21 mouse cellular contexts compared by ENCODE assay signal in genomic region chr15:89415282-89415681, GRCm38 (mm10). TPM values are rescaled to one million over a fixed set of nuclear protein-coding genes. Genes with fewer than 3 reads are reported as not detected.
DNase-seq lines count a peak whose midpoint lies in the region; ATAC-seq and TF ChIP-seq lines count a peak whose summit lies in the region.
"Had no signal": no experiment of that assay in that cellular context is flagged by ENCODE, and none has a peak within 500 bp of the region (broad histone marks: within the 10 kb centered on the region; RNA-seq: fewer than 3 reads in every experiment).

No protein-coding gene starts in this region.

- peak; percentile 64 for DNase-seq in gastrocnemius, adult 2 months
- no peak for DNase-seq in gastrocnemius, postnatal 25 days
- peak; percentile 7 for DNase-seq in Muller cell, postnatal 12 days (ENCODE audit: inconsistent ontology term)
- no peak for DNase-seq in adrenal gland, adult (ENCODE audit: inconsistent age in 2 of 2, low spot score in 1 of 2)
- DNase-seq in layer of hippocampus, adult 9-11 months: no peak
- DNase-seq: right cerebral cortex, postnatal 4 days; thymus, postnatal 36 days had no signal

- 0 out of 2 replicates have a peak, but pooled peaks cover 2% of the 10 kb centered on the region for H3K4me1 ChIP-seq in brown adipose tissue, adult 24 weeks (ENCODE audit: control insufficient read depth, insufficient read depth, insufficient read length, low read length)
- peaks cover 11% of the 10 kb centered on the region for H3K4me1 ChIP-seq in heart, embryonic 16.5 days (ENCODE audit: control insufficient read depth, insufficient read depth, low read length)
- H3K4me1 ChIP-seq: forebrain, embryonic 12.5 days; hindbrain, embryonic 15.5 days; lung, embryonic 15.5 days; midbrain, embryonic 13.5 days; neural tube, embryonic 15.5 days had no signal

- H3K27me3 ChIP-seq in heart, embryonic 16.5 days (ENCODE audit: control insufficient read depth, insufficient read depth, low read length): no peaks in the 10 kb centered on the region
- H3K27me3 ChIP-seq: forebrain, embryonic 12.5 days; hindbrain, embryonic 15.5 days; lung, embryonic 15.5 days; midbrain, embryonic 13.5 days; neural tube, embryonic 15.5 days had no signal

- peak; percentile 87 for ATAC-seq in heart, embryonic 16.5 days (replicated peaks; ENCODE audit: extremely low read depth, insufficient read depth, low FRiP score)
- ATAC-seq: intestine, embryonic 16.5 days; midbrain, embryonic 13.5 days had no signal

- peaks cover 38% of the 10 kb centered on the region for H3K36me3 ChIP-seq in heart, embryonic 16.5 days (ENCODE audit: control insufficient read depth, insufficient read depth)
- H3K36me3 ChIP-seq: lung, embryonic 15.5 days had no signal

- H3K9me3 ChIP-seq in heart, embryonic 16.5 days (replicated peaks; ENCODE audit: control insufficient read depth, low read length): no peaks in the 10 kb centered on the region
- H3K9me3 ChIP-seq: forebrain, embryonic 12.5 days; hindbrain, embryonic 15.5 days; lung, embryonic 15.5 days; midbrain, embryonic 13.5 days; neural tube, embryonic 15.5 days had no signal

- H3K4me3 ChIP-seq in gastrocnemius, adult 2 months: peak overlapping the region; percentile 32
- no peak overlapping the region for H3K4me3 ChIP-seq in brown adipose tissue, adult 24 weeks (ENCODE audit: insufficient read depth, low read depth, low read length)
- no peak overlapping the region for H3K4me3 ChIP-seq in heart, embryonic 16.5 days (ENCODE audit: low read length)
- H3K4me3 ChIP-seq: forebrain, embryonic 12.5 days; hindbrain, embryonic 15.5 days; lung, embryonic 15.5 days; midbrain, embryonic 13.5 days; neural tube, embryonic 15.5 days had no signal

- H3K4me2 ChIP-seq in heart, embryonic 16.5 days (ENCODE audit: low read depth, low read length): peak overlapping the region; percentile 46
- H3K4me2 ChIP-seq: forebrain, embryonic 12.5 days; hindbrain, embryonic 15.5 days; liver, embryonic 11.5 days; lung, embryonic 15.5 days; midbrain, embryonic 13.5 days; neural tube, embryonic 15.5 days had no signal

- intact Hi-C loops in gastrocnemius, adult 2 months (cut with DNase I): no loop called here

- peak overlapping the region; percentile 20; the same call in 1 of the 2 replicates for H3K9ac ChIP-seq in heart, embryonic 16.5 days (ENCODE audit: low read length)
- H3K9ac ChIP-seq: forebrain, embryonic 12.5 days; hindbrain, embryonic 15.5 days; lung, embryonic 15.5 days; midbrain, embryonic 13.5 days; neural tube, embryonic 15.5 days had no signal

- H3K27ac ChIP-seq in gastrocnemius, adult 2 months: peak overlapping the region; percentile 86
- 0 out of 2 replicates have a peak overlapping the region, but pooled peaks have one; percentile 1 for H3K27ac ChIP-seq in brown adipose tissue, adult 24 weeks (replicated peaks; ENCODE audit: low read depth, low read length)
- H3K27ac ChIP-seq in heart, embryonic 16.5 days (ENCODE audit: low read length): peak overlapping the region; percentile 87
- H3K27ac ChIP-seq: forebrain, embryonic 12.5 days; hindbrain, embryonic 15.5 days; lung, embryonic 15.5 days; macrophage; midbrain, embryonic 13.5 days; neural tube, embryonic 15.5 days had no signal

- WGBS in heart, embryonic 16.5 days: 42% methylated on average over 8 of the region's 8 CpGs

- no peak for TF ChIP-seq CTCF in gastrocnemius, adult 2 months (IDR thresholded peaks at IDR 0.05)

RNA-seq across cellular contexts. Expression of gene Syce3, which starts 5.0 kb away (rescaled TPM):
- total RNA-seq in gastrocnemius, adult 2 months (2021): not detected
- total RNA-seq in gastrocnemius, postnatal 25 days (2021): not detected
- not detected in 2 replicates for polyA plus RNA-seq in brown adipose tissue, adult 24 weeks (2012; ENCODE audit: insufficient read depth, insufficient read length, missing spikeins)
- polyA plus RNA-seq in heart, embryonic 16.5 days (2015; fragmentation: Nextera tagmentation; extraction: Ambion mirVana): not detected in 2 replicates
- total RNA-seq: adrenal gland, postnatal 36 days; gastrocnemius, postnatal 4 days; left cerebral cortex, postnatal 36 days had no signal
- polyA plus RNA-seq: forebrain, embryonic 12.5 days; hindbrain, embryonic 15.5 days; kidney, embryonic 16.5 days; liver, embryonic 11.5 days; lung, embryonic 15.5 days; macrophage; midbrain, embryonic 13.5 days; neural tube, embryonic 15.5 days had no signal

RNA-seq across cellular contexts. Expression of gene Cpt1b, which starts 10.4 kb away (rescaled TPM):
- 100 to 1,000 TPM; 257 to 362 TPM for total RNA-seq in gastrocnemius, adult 2 months (2021)
- 100 to 1,000 TPM; 227 to 251 TPM for total RNA-seq in gastrocnemius, postnatal 25 days (2021)
- 440 and 455 TPM in 2 replicates for polyA plus RNA-seq in brown adipose tissue, adult 24 weeks (2012; ENCODE audit: insufficient read depth, insufficient read length, missing spikeins)
- polyA plus RNA-seq in heart, embryonic 16.5 days (2015; fragmentation: Nextera tagmentation; extraction: Ambion mirVana): 241 and 243 TPM in 2 replicates

RNA-seq across cellular contexts. Expression of gene C730034F03Rik, which starts 14.1 kb away (rescaled TPM):
- under 1 TPM; 0.56 to 0.64 TPM for total RNA-seq in gastrocnemius, adult 2 months (2021)
- under 1 TPM; 0.27 to 0.49 TPM for total RNA-seq in gastrocnemius, postnatal 25 days (2021)
- polyA plus RNA-seq in brown adipose tissue, adult 24 weeks (2012; ENCODE audit: insufficient read depth, insufficient read length, missing spikeins): 1.1 and 2.4 TPM in 2 replicates
- 3.8 and 4.1 TPM in 2 replicates for polyA plus RNA-seq in heart, embryonic 16.5 days (2015; fragmentation: Nextera tagmentation; extraction: Ambion mirVana)

RNA-seq across cellular contexts. Expression of gene Gm44502, which starts 14.2 kb away (rescaled TPM):
- 1 to 10 TPM in 1 of 2 experiments, under 1 TPM in 1; 0.87 to 2.0 TPM for total RNA-seq in gastrocnemius, adult 2 months (2021)
- total RNA-seq in gastrocnemius, postnatal 25 days (2021): not detected
- 2.1 and 11.4 TPM in 2 replicates for polyA plus RNA-seq in brown adipose tissue, adult 24 weeks (2012; ENCODE audit: insufficient read depth, insufficient read length, missing spikeins)
- 0.19 and 0.35 TPM in 2 replicates for polyA plus RNA-seq in heart, embryonic 16.5 days (2015; fragmentation: Nextera tagmentation; extraction: Ambion mirVana)
- polyA plus RNA-seq: forebrain, embryonic 12.5 days; hindbrain, embryonic 15.5 days; intestine, embryonic 16.5 days; kidney, embryonic 16.5 days; liver, embryonic 11.5 days; lung, embryonic 15.5 days; macrophage; midbrain, embryonic 13.5 days; neural tube, embryonic 15.5 days had no signal

RNA-seq across cellular contexts. Expression of gene Chkb, which starts 14.4 kb away (rescaled TPM):
- total RNA-seq in gastrocnemius, adult 2 months (2021): 10 to 100 TPM; 21.4 to 23.3 TPM
- 10 to 100 TPM; 21.4 to 24.2 TPM for total RNA-seq in gastrocnemius, postnatal 25 days (2021)
- 151 and 203 TPM in 2 replicates for polyA plus RNA-seq in brown adipose tissue, adult 24 weeks (2012; ENCODE audit: insufficient read depth, insufficient read length, missing spikeins)
- polyA plus RNA-seq in heart, embryonic 16.5 days (2015; fragmentation: Nextera tagmentation; extraction: Ambion mirVana): 80.5 and 84.9 TPM in 2 replicates

Comparison
In these comparisons a context has a peak if more than half of its experiments do, and no peak if none do; other contexts are left out.
1. DNase-seq: peak in gastrocnemius, adult 2 months (single experiment) and Muller cell, postnatal 12 days (single experiment); none in gastrocnemius, postnatal 25 days (single experiment), adrenal gland, adult (0 of 2) and layer of hippocampus, adult 9-11 months (single experiment).
2. H3K27ac ChIP-seq: peak in every context shown above with its lines; median percentile 87 in heart, embryonic 16.5 days; 86 in gastrocnemius, adult 2 months; 1 in brown adipose tissue, adult 24 weeks.